Mouse (Mus musculus) lung, embryonic 16.5 days (tissue): ENCODE results near the gene Qars. TPM values are rescaled to one million over a fixed set of nuclear protein-coding genes. Genes with fewer than 3 reads are reported as not detected.
A peak's percentile ranks its signal among the peaks of the same experiment; 100 is the strongest.

ENCODE experiments used
- ATAC-seq: fragments of 200-750 bp; cut with Nextera tagmentation; 2 replicates; pipeline ENCODE4 v1.8.0; 2017; ENCODE audit warnings: low read depth, mild to moderate bottlenecking, moderate library complexity
- H3K27ac ChIP-seq: fragments of 300-500 bp; sonication (generic); 2 replicates; pipeline ENCODE4 v1.5.1; 2014; ENCODE audit warnings: mild to moderate bottlenecking, control low read depth, low read length
- H3K27me3 ChIP-seq: fragments of 300-500 bp; sonication (generic); 2 replicates; pipeline ENCODE4 v1.6.1; 2014; ENCODE audit warnings: low read depth, low read length, mixed read lengths; ENCODE audit not compliant: control insufficient read depth, insufficient read depth
- H3K36me3 ChIP-seq: fragments of 300-500 bp; sonication (generic); 2 replicates; pipeline ENCODE4 v1.6.1; 2014; ENCODE audit warnings: low read length; ENCODE audit not compliant: control insufficient read depth, insufficient read depth
- H3K4me1 ChIP-seq: fragments of 300-500 bp; sonication (generic); replicated peaks from 2 replicates; pipeline ENCODE4 v1.6.1; 2014; ENCODE audit warnings: low read length, mixed read lengths; ENCODE audit not compliant: control insufficient read depth, insufficient read depth
- H3K4me2 ChIP-seq: fragments of 300-500 bp; sonication (generic); 2 replicates; pipeline ENCODE4 v1.6.1; 2014; ENCODE audit warnings: low read depth, low read length, control low read depth
- H3K4me3 ChIP-seq: fragments of 300-500 bp; sonication (generic); 2 replicates; pipeline ENCODE4 v1.5.1; 2014; ENCODE audit warnings: mild to moderate bottlenecking, low read length, control low read depth
- H3K9ac ChIP-seq: fragments of 300-500 bp; sonication (generic); 2 replicates; pipeline ENCODE4 v1.6.1; 2014; ENCODE audit warnings: low read length, control low read depth
- H3K9me3 ChIP-seq: fragments of 300-500 bp; sonication (generic); 2 replicates; pipeline ENCODE4 v1.6.1; 2016; ENCODE audit warnings: low read length; ENCODE audit not compliant: control insufficient read depth
- WGBS: fragments of 180-500 bp; shearing (Covaris S2); extraction: QIAGEN DNeasy Blood & Tissue Kit; methylation state at CpG from one replicate; pipeline ENCODE4 v1.1.7; 2014; 5-methylcytosine and 5-hydroxymethylcytosine counted together
- polyA plus RNA-seq: library from polyadenylated mRNA; unstranded; fragments of >200 nt; fragmentation: Nextera tagmentation; extraction: Ambion mirVana; gene quantifications from 2 replicates; pipeline ENCODE4 v1.2.1, GENCODE M21; 2015

Gene Qars
- 97.4 and 107 TPM in 2 replicates for polyA plus RNA-seq

DNA sequence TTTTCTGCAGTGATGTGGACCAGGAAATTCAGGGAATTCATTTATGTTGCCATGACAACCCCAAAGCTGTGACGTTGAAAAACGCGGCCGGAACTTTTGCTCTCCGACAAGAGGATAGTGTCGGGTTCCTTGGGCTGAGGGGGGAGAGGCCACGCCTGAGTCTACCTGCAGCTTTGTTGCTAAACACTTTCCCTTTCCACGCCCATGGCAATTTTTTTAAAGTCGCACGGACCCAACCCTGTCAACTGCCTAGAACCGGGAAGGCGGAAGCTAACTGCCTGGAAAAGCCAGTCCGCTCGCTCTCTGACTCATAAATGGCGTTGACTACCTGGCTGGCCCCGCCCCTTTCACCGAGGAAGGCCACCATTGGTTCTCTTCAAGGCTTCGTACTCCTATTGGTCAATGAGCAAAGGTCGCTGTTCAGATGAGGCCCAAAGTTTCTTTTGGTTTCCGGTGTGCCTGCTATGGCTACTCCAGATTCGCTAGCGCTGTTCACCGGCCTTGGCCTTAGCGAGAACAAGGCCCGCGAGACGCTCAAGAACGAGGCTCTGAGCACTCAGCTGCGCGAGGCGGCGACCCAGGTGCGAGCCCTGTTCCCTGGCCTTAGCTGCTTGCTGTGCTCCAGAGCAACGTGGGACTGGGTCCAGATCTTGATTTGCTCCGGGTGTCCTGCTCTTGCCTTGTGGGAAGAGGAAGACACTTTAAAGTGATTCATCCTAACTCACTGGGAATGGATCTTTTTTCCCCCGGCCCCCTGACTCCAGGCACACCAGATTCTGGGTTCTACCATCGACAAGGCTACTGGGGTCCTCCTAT lies at the start of gene Qars:
Gene Qars, plus strand, starts transcription at position 88 of the 816 bp plus-strand sequence.
- Histone ChIP-seq H3K27ac (peak within 1 kb of the TSS; percentile 87), H3K4me2 (peak within 1 kb of the TSS; percentile 90), H3K27me3 (no peaks in the 10 kb centered on the region), H3K4me3 (peak within 1 kb of the TSS; percentile 87), H3K9ac (peak within 1 kb of the TSS; percentile 88), H3K9me3 (no peaks in the 10 kb centered on the region), H3K4me1 (peaks cover 12% of the 10 kb centered on the region), H3K36me3 (peaks cover 21% of the 10 kb centered on the region)
- peak; percentile 99 for ATAC-seq
- under 1% methylated on average over 37 of the region's 37 CpGs for WGBS

GRCm38 (mm10) chr9:108459939-108460318 lies 47.6 kb upstream of the Qars start:
- no peak for ATAC-seq
- peak overlapping the region; percentile 87 for H3K9ac ChIP-seq

GRCm38 (mm10) chr9:108460319-108461178 lies 47.0 kb upstream of the Qars start, which contains the start of gene Ccdc71:
Gene Ccdc71 (plus strand): TSS chr9:108460527.
- H3K9me3 ChIP-seq: no peaks in the 10 kb centered on the region
- peak within 1 kb of the TSS; percentile 84 for H3K4me2 ChIP-seq
- H3K9ac ChIP-seq: peak within 1 kb of the TSS; percentile 87
- H3K27me3 ChIP-seq: no peaks in the 10 kb centered on the region
- H3K4me3 ChIP-seq: peak within 1 kb of the TSS; percentile 71
- WGBS: under 1% methylated on average over 51 of the region's 52 CpGs
- H3K27ac ChIP-seq: peak within 1 kb of the TSS; percentile 97
- peaks cover 25% of the 10 kb centered on the region for H3K4me1 ChIP-seq
- H3K36me3 ChIP-seq: peaks cover 18% of the 10 kb centered on the region
- ATAC-seq: peak; percentile 82

More at GRCm38 (mm10) chr9:108459939-108460318, 47.6 kb upstream of the Qars start:
- no peaks in the 10 kb centered on the region for H3K9me3 ChIP-seq
- H3K27me3 ChIP-seq: no peaks in the 10 kb centered on the region
- H3K27ac ChIP-seq: peak overlapping the region; percentile 97
- H3K36me3 ChIP-seq: peaks cover 14% of the 10 kb centered on the region
- H3K4me1 ChIP-seq: peaks cover 25% of the 10 kb centered on the region
- peak overlapping the region; percentile 71 for H3K4me3 ChIP-seq
- 68% methylated on average over 1 of the region's 1 CpGs for WGBS
- peak overlapping the region; percentile 84 for H3K4me2 ChIP-seq

DNA sequence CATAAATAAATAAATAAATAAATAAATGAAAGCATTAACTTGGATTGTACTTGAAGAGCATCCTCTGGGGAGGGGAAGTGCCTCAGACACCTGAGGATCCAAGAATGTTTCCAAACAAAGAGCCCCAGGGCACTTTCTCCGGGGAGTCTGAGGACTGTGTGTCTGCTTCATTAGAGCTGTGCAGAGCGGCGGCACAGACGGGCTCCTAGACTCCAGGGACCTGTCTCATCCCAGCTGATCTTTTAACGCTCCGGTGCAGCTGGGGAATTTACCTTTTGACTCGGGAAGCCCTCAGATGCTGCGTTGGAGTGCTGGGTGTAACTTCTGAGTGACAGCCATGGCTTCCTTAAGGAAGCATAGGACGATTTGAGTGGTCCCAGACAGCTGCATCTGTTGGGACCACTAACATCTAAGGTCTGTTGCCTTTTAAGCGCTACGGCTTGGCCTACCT lies 46.3 kb upstream of the Qars start, which contains the start of gene Klhdc8b:
Gene Klhdc8b, minus strand, starts transcription at position 401 of the 451 bp plus-strand sequence.
- 18% methylated on average over 11 of the region's 11 CpGs for WGBS
- H3K4me3 ChIP-seq: peak within 1 kb of the TSS; percentile 71
- no peaks in the 10 kb centered on the region for H3K9me3 ChIP-seq
- peaks cover 25% of the 10 kb centered on the region for H3K4me1 ChIP-seq
- H3K27ac ChIP-seq: peak within 1 kb of the TSS; percentile 97
- H3K4me2 ChIP-seq: peak within 1 kb of the TSS; percentile 84
- H3K9ac ChIP-seq: peak within 1 kb of the TSS; percentile 87
- ATAC-seq: peak; percentile 19
- H3K36me3 ChIP-seq: peaks cover 20% of the 10 kb centered on the region
- no peaks in the 10 kb centered on the region for H3K27me3 ChIP-seq

GRCm38 (mm10) chr9:108461675-108462074 lies 45.8 kb upstream of the Qars start:
- peak overlapping the region; percentile 87 for H3K9ac ChIP-seq
- peaks cover 20% of the 10 kb centered on the region for H3K36me3 ChIP-seq
- H3K4me3 ChIP-seq: peak overlapping the region; percentile 71
- ATAC-seq: no peak
- H3K4me2 ChIP-seq: peak overlapping the region; percentile 84
- no peaks in the 10 kb centered on the region for H3K9me3 ChIP-seq
- WGBS: 78% methylated on average over 5 of the region's 5 CpGs
- no peaks in the 10 kb centered on the region for H3K27me3 ChIP-seq
- peaks cover 25% of the 10 kb centered on the region for H3K4me1 ChIP-seq
- peak overlapping the region; percentile 97 for H3K27ac ChIP-seq

GRCm38 (mm10) chr9:108462192-108462591 lies 45.3 kb upstream of the Qars start:
- H3K36me3 ChIP-seq: peaks cover 24% of the 10 kb centered on the region
- H3K4me3 ChIP-seq: peak overlapping the region; percentile 71
- no peaks in the 10 kb centered on the region for H3K27me3 ChIP-seq
- peak; percentile 77 for ATAC-seq
- WGBS: 53% methylated on average over 10 of the region's 10 CpGs
- peaks cover 25% of the 10 kb centered on the region for H3K4me1 ChIP-seq
- peak overlapping the region; percentile 84 for H3K4me2 ChIP-seq
- no peaks in the 10 kb centered on the region for H3K9me3 ChIP-seq
- peak overlapping the region; percentile 97 for H3K27ac ChIP-seq
- H3K9ac ChIP-seq: peak overlapping the region; percentile 87

DNA sequence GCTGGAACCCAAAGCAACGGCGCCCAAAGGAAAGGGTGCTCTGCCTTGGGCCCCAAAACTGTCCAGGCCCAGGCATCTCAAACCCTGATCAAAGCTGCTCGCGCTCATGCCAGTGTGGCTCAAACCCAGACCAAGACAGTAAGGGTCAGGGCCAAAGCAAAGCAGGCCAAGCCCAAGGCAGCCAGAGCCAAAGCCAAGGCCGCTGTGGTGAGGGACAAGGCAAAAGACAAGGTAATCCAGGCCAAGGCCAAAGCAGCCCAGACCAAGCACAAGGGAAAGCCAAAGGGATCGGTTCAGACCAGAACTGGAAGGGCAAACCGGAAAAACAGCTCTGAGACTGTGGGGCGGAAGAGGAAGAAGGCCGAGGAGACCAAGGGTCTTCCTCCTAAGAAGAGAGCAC lies 43.8 kb upstream of the Qars start:
- H3K36me3 ChIP-seq: peaks cover 22% of the 10 kb centered on the region
- H3K27me3 ChIP-seq: no peaks in the 10 kb centered on the region
- no peak overlapping the region for H3K9ac ChIP-seq
- WGBS: 92% methylated on average over 9 of the region's 9 CpGs
- no peak overlapping the region for H3K27ac ChIP-seq
- no peaks in the 10 kb centered on the region for H3K9me3 ChIP-seq
- H3K4me3 ChIP-seq: no peak overlapping the region
- ATAC-seq: no peak
- no peak overlapping the region for H3K4me2 ChIP-seq
- peaks cover 25% of the 10 kb centered on the region for H3K4me1 ChIP-seq

DNA sequence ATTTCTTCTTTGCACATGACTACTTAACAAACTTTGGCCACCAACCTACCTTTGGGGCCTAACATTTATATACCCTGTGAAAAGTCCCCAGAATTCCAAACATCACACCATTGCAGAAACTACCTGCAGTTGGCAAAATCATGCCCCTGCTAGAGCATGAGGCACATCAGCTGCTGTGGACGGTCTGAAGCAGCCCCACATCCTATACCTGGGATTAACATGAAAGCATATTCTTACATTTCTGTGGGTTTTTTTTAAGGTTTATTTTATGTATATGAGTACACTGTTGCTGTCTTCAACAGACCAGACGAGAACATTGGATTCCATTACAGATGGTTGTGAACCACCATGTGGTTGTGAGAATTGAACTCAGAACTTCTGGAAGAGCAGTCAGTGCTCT lies 41.3 kb upstream of the Qars start:
- Histone ChIP-seq H3K9ac (no peak overlapping the region), H3K27me3 (no peaks in the 10 kb centered on the region), H3K4me3 (no peak overlapping the region), H3K4me1 (peaks cover 24% of the 10 kb centered on the region), H3K9me3 (no peaks in the 10 kb centered on the region), H3K27ac (no peak overlapping the region), H3K36me3 (peaks cover 22% of the 10 kb centered on the region), H3K4me2 (no peak overlapping the region)
- 86% methylated on average over 2 of the region's 2 CpGs for WGBS
- ATAC-seq: no peak

GRCm38 (mm10) chr9:108469430-108469829 lies 38.1 kb upstream of the Qars start:
- 40% methylated on average over 5 of the region's 5 CpGs for WGBS

More at GRCm38 (mm10) chr9:108469430-108469829, 38.1 kb upstream of the Qars start:
- H3K9ac ChIP-seq: no peak overlapping the region
- no peaks in the 10 kb centered on the region for H3K27me3 ChIP-seq
- peak overlapping the region; percentile 33; the same call in 1 of the 2 replicates for H3K27ac ChIP-seq
- H3K9me3 ChIP-seq: no peaks in the 10 kb centered on the region
- H3K4me2 ChIP-seq: no peak overlapping the region
- ATAC-seq: no peak; the same call in 1 of the 2 replicates
- H3K4me1 ChIP-seq: peaks cover 4% of the 10 kb centered on the region
- no peak overlapping the region for H3K4me3 ChIP-seq
- peaks cover 11% of the 10 kb centered on the region for H3K36me3 ChIP-seq
